In genomic region chr10:115099890-115100580, GRCm38 (mm10) we compare ENCODE assay signal across 12 mouse cellular contexts.
A peak's percentile ranks its signal among the peaks of the same experiment; 100 is the strongest.
DNase-seq lines count a peak whose midpoint lies in the region; ATAC-seq lines count a peak whose summit lies in the region.
"Had no signal": no experiment of that assay in that cellular context is flagged by ENCODE, and none has a peak within 500 bp of the region (broad histone marks: within the 10 kb centered on the region; RNA-seq: fewer than 3 reads in every experiment).

No protein-coding gene starts in this region.

- no peak overlapping the region for H3K4me3 ChIP-seq in midbrain, embryonic 10.5 days

- H3K9me3 ChIP-seq in midbrain, embryonic 10.5 days (replicated peaks): no peaks in the 10 kb centered on the region

- no peaks in the 10 kb centered on the region for H3K4me1 ChIP-seq in midbrain, embryonic 10.5 days

- intact Hi-C loops in left cerebral cortex, postnatal 25 days (cut with DNase I): loop anchor here (5.0 kb wide), 2 partner anchors 298 to 1993 kb away; partner anchors contain the start of gene Trhde

- no peaks in the 10 kb centered on the region for H3K27me3 ChIP-seq in midbrain, embryonic 10.5 days (ENCODE audit: low read depth, poor library complexity, severe bottlenecking)

- no peak for DNase-seq in cerebellum, postnatal 4 days (ENCODE audit: low spot score in 2 of 2)
- peak; percentile 73 for DNase-seq in 3134 (ENCODE audit: extremely low read depth, insufficient read length, low spot score)
- peak; percentile 63 for DNase-seq in adrenal gland, adult 2 months
- peak; percentile 64 for DNase-seq in cerebellum, adult 9-11 months
- DNase-seq in left cerebral cortex, postnatal 25 days (ENCODE audit: low spot score in 2 of 2): no peak
- no peak for DNase-seq in midbrain, embryonic 10.5 days (ENCODE audit: low spot score)
- DNase-seq: kidney, postnatal 36 days; lung, adult 2 months; thymus, adult 2 months had no signal

- H3K27ac ChIP-seq in midbrain, embryonic 10.5 days (replicated peaks): no peak overlapping the region

- peak; percentile 82 for ATAC-seq in cerebellum, adult (ENCODE audit: insufficient number of reproducible peaks, low FRiP score, low TSS enrichment)
- ATAC-seq in megakaryocyte-erythroid progenitor cell, adult 5-6 weeks (replicated peaks; ENCODE audit: low FRiP score, low TSS enrichment, poor library complexity, severe bottlenecking): no peak
- ATAC-seq: midbrain, embryonic 16.5 days had no signal

- 86% methylated on average over 9 of the region's 9 CpGs for WGBS in midbrain, embryonic 10.5 days

- no peaks in the 10 kb centered on the region for H3K36me3 ChIP-seq in midbrain, embryonic 10.5 days

Comparison
In these comparisons a context has a peak if more than half of its experiments do, and no peak if none do; other contexts are left out.
1. DNase-seq: peak in 3134 (single experiment), adrenal gland, adult 2 months (single experiment) and cerebellum, adult 9-11 months (single experiment); none in cerebellum, postnatal 4 days (0 of 2), left cerebral cortex, postnatal 25 days (0 of 2) and midbrain, embryonic 10.5 days (single experiment).